Mouse (Mus musculus) hindlimb bud, embryonic 11.5 days (tissue): ENCODE results near the gene Errfi1.
"Not testable (repeated sequence)": the region's sequence is repeated elsewhere in the genome, so short reads cannot be mapped to it uniquely, and the experiment has no call there.

ENCODE experiments used
- DNase-seq: peaks from one replicate; pipeline ENCODE4 v3.0.0-alpha.2; 2012; ENCODE audit warnings: low read depth, low spot score; ENCODE audit errors: extremely low spot score

Errfi1 gene

GRCm38 (mm10) chr4:150875393-150875792, 21.7 kb downstream of the Errfi1 start:
- no peak for DNase-seq

- DNase-seq: no peak
Measured at GRCm38 (mm10) chr4:150879631-150880030, 25.9 kb downstream of the Errfi1 start.

- DNase-seq: no peak
Measured at GRCm38 (mm10) chr4:150880364-150880763, 26.6 kb downstream of the Errfi1 start.

GRCm38 (mm10) chr4:150882632-150883031, 28.9 kb downstream of the Errfi1 start:
- DNase-seq: no peak

GRCm38 (mm10) chr4:150887903-150888302, 34.2 kb downstream of the Errfi1 start:
- no peak for DNase-seq

GRCm38 (mm10) chr4:150888492-150888891, 34.8 kb downstream of the Errfi1 start:
- DNase-seq: no peak

- DNase-seq: no peak
Measured at GRCm38 (mm10) chr4:150889273-150889954, 35.7 kb downstream of the Errfi1 start.

GRCm38 (mm10) chr4:150889955-150890315, 36.2 kb downstream of the Errfi1 start:
- no peak for DNase-seq

GRCm38 (mm10) chr4:150891308-150891707, 37.6 kb downstream of the Errfi1 start:
- no peak for DNase-seq

- no peak for DNase-seq
Measured at GRCm38 (mm10) chr4:150894718-150895501, 41.2 kb downstream of the Errfi1 start.

GRCm38 (mm10) chr4:150896896-150897624, 43.3 kb downstream of the Errfi1 start:
- DNase-seq: no peak

GRCm38 (mm10) chr4:150898716-150899365, 45.1 kb downstream of the Errfi1 start:
- no peak for DNase-seq

GRCm38 (mm10) chr4:150900486-150900885, 46.8 kb downstream of the Errfi1 start:
- DNase-seq: no peak

- no peak for DNase-seq
Measured at GRCm38 (mm10) chr4:150901651-150902050, 47.9 kb downstream of the Errfi1 start.

- DNase-seq: no peak
Measured at GRCm38 (mm10) chr4:150902062-150902461, 48.3 kb downstream of the Errfi1 start.

GRCm38 (mm10) chr4:150903091-150903742, 49.5 kb downstream of the Errfi1 start:
- DNase-seq: no peak

GRCm38 (mm10) chr4:150907099-150907498, 53.4 kb downstream of the Errfi1 start:
- DNase-seq: no peak

GRCm38 (mm10) chr4:150908512-150908911, 54.8 kb downstream of the Errfi1 start:
- not testable (repeated sequence) for DNase-seq

GRCm38 (mm10) chr4:150909451-150910156, 55.9 kb downstream of the Errfi1 start:
- DNase-seq: peak; percentile 93
